Mouse (Mus musculus) 416B (cell line): Measurements from ENCODE around the gene Stoml3.

ENCODE experiments used
- DNase-seq: peaks from one replicate; pipeline ENCODE4 v3.0.0; 2011; ENCODE audit warnings: low read depth

The Stoml3 gene

DNA sequence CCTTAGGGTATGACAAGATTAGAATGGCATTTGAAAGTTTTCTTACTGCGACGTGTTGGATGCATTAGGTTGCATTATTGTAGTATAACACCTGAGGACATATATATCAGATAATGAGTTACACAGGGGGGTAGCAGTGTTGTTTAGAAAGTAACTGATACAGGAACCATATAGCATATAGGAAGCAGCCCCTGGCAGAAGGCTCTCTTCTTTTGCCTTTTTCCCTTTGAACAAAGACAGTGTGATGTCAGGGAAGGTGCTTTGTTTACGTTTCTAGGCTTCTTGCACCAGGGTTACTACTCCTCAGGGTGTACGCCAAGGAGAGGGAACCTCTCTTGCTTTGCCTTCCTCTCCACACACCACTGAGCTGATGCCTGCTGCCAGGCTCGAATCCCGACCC is at the start of gene Stoml3:
Gene Stoml3 (plus strand): TSS at position 301 of the 400 bp plus-strand sequence.
- DNase-seq: no peak

DNA sequence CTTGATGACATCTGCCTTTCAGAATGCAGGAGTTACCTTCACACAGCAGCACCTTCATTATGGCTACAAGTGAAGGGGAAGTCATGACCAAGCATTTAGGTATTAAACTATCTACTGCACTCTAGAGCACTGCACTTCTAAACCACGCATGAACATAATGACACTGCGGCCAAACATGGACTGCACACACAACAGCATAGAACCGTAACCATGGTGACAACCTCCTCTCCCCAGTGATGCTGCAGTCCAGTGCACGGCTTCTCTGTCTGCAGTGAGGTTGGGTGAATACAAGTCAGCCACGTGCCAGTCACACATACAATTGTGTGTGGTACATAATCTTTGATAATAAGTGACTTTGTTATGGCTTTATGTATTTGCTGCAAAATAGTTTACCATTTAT is 42.9 kb upstream of the Stoml3 start:
- no peak for DNase-seq

DNA sequence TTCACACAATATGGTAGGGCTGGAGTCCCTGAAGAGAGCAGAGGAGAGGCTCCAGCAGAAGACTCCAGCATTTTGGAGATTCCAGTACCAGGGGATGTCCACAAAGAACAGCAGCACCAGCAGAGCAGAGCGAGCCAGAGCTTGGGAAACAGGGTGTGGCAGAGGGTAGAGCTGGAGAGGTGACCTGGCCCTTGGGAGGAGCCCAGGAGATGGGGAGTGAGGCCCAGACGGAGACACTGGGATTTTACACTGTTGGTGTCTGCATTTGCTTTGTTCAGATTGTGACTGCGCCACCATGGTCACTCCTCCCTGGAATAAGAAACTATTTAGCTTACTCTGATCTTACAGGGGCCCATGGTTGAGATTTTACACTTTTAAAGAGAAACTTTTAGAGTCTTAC is 41.7 kb upstream of the Stoml3 start:
- DNase-seq: no peak

DNA sequence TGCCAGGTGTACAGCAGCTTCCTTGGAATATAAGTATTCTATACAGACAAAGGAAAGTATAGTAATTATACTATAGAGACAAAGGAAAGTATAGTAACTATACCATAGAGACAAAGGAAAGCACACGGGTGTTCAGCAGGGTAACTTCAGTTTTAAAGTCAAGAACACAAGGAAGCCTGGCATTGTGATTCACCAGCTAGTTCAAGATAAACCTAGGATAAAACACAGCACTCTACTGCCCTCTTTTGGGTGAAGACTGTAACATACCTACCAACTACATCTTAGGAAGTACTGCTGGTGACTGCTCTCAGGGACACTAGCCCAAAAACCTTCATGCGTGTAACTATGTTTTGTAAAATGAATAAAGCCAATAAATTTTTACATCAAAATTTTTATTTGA is 40.2 kb upstream of the Stoml3 start:
- peak; percentile 90 for DNase-seq

DNA sequence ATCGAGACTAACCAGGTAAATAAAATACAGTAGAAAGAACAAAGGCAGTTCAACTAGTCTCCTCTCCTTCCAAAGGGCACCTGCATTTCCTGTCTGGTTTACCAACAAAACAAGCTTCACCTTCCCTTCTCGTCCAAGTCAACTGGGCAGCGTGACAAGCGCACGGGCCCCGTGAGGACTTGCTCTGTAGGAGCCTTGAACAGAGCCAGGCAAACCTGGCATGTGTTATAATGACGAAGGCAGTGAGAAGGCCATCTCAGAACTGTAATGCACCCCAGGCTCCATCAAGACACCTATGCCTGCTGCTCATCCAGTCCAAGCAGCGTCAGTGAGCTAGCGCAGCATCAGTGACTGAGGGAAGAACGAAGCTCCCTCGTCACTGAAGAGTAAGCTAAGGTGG is 37.8 kb upstream of the Stoml3 start:
- DNase-seq: no peak

DNA sequence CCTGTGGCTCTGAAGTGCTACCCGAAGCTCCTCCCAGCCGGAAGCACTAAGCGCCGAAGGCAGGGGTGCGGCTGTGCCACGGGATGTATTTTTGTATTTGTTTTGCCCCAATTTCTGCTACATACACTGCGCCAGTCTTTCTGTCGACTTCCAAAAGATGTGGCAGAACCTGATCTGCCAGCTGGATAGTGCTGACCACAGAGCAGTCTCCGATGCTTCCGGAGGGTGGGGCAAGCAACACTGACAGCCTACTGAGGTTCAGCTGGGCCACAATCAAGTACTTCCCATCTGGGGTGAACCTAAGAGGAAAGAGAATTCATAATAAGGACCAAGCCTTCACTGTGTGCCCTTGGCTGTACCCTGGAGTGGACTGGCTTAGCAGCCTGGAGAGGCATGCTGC is 36.1 kb upstream of the Stoml3 start:
- DNase-seq: no peak

DNA sequence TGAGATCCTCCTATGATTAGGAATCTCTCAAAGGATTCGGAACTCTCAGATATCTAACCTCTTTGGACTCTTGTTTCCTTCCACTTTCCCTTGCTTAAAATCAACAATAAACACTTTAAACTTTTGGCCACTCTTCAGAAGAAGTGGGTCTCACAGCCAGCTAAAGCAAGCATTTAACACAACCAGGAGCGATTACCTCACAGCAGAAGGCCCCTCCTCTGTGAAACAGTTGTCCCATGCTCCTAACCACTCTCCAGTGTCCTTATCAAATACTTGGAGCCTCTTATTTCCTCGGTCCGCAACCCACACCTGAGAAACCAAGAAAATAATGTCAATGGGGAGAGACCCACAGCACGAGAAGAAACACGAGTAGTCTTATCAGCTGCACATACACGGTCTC is 35.1 kb upstream of the Stoml3 start:
- no peak for DNase-seq

DNA sequence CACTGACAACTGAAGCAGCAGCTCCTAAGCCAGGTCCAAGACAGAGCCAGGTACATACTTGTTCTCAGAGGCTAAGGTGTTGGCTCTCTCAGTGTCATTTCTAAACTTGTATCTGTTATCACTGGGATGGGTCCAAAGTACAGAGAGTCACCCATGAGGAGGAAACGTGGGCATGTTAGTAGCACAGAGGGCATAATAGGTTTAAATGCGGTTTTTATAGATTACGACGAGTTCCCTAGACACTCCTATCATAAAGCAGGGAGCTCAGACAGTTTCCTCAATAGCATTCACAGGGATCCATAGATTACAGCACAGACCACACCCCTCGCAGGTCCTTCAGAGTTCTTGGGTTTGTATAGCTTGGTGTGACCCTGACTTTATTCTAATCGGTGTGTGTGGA is 34.4 kb upstream of the Stoml3 start:
- no peak for DNase-seq

DNA sequence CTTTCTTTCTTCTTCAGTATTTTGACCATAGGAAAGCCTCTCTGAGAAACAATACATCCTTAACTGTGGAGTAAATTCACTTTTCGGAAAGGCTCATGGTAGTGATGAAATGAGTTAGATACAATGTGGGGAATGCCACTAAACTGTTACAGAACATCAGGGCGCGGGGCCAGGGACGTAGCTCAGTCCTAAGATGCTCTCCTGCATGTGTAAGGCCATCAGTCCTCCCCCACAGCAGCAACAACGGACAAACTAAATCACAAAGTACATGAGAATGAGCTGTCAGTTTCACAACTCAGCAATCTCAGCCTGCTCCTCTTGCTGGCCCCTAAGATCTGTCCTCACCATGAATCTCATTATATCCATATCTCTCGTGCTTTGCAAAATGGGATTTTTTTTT is 33.9 kb upstream of the Stoml3 start:
- DNase-seq: no peak

DNA sequence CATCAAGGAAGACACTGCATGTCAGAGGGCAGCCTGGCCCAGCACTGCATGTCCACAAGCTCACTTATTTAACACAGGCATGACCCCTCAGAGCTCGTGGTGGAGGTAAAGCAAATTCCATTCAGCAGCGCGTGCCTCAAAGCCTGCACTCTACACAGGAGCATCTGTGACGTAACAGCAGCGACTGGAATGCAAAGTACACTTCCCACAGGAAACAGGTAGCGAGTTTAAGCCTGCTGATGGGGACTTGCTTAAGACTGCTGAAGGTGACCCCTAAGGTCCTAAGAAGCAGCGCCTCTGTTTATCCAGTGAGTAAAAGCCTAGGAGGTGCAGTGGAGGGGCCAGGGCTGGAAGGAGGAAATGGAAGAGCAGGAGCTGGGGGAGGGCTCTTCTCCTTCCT is 33.5 kb upstream of the Stoml3 start:
- no peak for DNase-seq

DNA sequence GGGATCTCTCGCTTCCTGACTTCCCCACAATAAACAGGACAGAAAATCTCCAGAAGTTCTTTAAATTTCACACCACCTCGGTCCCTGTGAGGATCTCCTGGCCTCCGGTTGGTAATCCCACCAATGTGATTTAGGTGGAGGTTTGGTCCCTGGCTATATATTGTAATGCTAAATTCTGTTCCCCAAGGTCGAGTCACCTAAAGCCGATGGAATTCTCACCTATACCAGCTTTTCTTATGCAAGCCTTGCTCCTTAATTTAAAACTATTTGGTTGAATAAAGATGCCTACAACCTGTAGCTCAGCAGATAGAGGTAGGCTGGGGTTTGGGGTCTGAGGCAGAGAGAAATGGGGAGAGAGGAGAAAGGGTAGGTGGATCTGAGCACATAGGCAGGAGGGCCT is 30.7 kb upstream of the Stoml3 start:
- DNase-seq: no peak

DNA sequence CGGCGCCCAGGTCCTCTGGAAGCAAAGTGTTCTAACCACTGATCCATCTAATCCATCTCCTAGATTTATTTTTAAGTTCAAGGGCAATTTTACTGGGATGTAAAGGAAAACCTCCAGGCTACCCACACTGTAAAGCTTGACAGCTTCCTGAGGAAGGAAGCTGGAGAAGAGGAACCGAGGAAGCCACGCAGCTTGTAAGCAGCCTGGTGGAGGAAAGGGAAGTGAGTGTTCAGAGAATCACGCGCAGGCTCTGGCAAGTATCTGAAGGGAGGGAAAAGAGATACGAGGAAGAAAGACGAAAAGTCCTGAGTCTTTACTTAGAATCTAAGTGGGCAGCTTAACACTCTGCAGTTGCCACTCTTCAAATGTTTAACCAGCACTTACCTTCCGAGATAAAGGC is 28.3 kb upstream of the Stoml3 start:
- DNase-seq: no peak

DNA sequence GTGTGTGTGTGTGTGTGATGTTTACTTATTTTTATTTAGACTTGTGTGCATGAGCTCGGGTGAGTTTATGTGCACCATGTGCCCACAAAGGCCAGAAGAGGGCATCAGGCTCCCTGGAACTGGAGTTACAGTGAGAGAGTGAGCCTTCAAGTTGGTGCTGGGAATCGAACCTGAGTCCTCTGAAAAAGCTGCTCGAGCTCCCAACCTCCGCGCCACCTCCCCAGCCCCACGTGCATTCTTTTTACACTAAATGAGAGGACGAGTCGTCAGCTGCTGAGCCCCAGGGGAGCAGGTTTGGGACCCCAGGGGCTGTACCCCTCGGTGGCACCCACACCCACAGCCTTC is 25.8 kb upstream of the Stoml3 start:
- peak; percentile 67 for DNase-seq

DNA sequence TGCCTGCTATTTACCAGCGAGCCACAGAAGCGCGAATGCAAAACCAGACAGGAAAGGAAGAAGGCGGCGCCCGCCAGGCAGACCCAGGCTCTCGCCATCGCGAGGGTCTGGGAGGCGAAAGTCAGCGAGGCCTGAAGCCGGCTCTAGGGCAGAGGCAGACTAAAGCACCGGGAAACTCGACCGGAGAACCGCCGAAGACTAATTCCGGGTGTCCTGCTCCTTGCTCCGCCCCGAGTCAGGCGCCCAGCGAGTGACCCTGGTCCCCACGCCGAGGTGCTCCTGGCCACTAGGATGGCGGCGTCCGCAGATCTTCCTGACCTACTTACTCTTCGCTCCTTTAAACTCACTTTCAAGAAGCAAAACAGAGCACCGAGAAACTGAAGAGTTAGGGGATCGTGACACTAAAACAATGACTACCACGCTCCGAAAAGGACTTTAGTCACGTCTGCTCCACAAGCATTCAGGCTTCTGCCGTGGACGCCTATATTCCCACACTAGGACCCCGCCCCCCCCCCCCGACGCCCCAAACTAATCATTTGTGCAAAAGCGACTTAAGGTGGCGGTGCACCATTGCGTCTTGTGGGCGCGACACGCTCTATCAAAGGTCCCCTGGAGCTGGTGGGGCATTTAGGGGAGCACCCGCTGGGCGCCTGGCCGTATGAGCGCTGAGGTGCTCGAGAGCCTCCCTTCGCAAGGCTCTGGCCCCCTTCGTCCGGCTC is 25.2 kb upstream of the Stoml3 start, which contains the start of the genes Nhlrc3 and Proser1:
Gene Nhlrc3 (minus strand): TSS at position 287 of the 719 bp plus-strand sequence.
Gene Proser1 (plus strand): TSS at position 621 of the 719 bp plus-strand sequence.
- DNase-seq: peak; percentile 98

DNA sequence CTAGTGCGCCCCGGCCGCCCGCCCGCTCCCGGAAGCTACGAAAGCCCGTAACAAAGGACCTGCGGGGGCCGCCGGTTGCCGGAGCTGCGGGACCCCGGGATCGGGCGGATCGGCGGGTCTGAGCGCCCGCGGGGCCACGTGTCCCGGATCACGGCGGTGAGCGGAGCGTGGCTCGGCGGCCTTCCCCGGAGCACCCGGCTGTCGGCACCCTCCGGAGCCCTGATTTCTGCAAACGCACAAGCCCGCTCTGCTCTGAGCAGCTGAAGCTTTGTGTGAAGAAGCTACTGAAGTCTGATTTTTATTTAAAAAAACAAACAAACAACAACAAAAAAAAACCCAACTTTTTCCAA is 24.7 kb upstream of the Stoml3 start:
- no peak for DNase-seq

DNA sequence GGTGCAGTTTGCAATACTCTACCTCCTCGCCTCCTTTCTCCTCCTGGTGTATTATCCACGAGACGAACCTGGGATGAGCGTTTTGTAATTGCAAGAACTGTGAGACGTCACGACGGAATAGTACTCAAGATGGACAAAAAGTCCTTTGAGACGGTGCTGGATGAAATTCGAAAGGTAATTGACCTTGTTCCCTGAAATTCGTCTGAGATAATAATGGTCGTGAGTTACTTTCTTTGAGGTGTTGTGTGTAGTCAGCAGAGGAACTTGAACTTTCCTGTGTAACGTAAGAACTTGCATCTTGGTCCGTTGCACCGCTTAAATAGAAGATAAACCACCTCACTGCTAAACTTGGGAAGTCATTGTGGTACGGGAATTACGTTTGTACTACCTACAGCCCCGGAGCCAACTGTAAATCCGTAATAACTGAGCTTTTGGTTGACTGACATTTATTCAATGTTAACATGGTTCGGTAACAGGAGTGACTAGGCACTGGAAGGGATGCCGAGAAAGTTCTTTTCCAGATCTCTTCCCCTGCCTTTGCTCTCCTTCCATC is 24.2 kb upstream of the Stoml3 start:
- peak; percentile 50 for DNase-seq

DNA sequence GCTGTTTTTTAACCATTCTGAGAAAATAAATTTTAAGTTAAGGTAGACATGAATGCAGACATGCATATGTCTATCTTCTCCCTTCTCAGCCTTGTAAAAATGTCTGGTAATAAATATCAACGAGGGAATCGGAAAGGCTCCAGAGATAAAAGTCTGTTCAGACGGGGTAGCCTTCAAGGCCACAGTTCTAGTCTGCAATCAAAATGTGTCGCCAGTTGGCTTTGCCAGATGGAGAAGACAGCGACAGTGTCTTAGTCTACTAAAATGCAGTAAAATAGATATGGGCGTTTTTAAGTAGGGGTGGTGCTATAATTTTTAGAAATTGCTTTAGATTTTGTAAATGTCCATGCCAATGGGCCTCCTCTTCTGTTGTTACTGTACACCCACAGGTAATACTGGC is 23.1 kb upstream of the Stoml3 start:
- DNase-seq: no peak

DNA sequence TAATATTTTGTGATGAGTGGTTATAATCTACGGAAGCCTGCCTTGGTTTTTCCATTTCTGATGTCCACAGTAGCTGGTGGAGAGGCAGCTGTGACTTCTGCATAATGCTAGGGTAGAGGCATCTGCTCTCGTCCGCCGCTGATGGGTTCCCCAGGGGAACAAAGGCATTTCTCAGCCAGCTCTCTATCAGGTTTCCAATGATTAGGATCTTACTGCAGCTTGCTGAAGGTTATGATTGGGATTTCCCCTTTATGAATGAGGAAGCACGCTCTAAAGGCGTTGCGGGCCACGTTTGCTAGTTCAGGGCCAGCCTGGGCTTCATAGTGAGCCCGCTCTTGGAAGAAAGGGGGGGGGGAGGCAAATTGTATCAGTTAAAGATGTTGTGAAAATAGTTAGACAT is 22.0 kb upstream of the Stoml3 start:
- peak; percentile 20 for DNase-seq

DNA sequence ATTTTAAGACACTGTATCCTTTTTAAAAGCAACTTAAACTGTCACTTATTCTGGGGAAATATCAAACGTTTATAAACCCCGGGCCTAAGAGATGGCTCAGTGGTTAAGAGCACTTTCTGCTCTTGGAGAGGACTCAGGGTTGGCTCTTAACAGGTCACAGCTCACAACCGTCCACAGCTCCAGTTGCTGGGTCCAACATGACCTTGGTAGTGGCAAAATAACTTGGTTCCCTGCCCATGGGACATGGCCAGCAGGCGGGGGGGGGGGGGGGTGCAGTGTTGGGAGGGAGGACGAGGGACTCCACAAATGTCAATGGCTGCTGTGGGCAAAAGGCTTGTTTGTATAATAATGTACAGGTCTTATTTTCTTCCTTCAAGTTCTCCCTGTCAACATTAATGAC is 21.1 kb upstream of the Stoml3 start:
- DNase-seq: no peak

DNA sequence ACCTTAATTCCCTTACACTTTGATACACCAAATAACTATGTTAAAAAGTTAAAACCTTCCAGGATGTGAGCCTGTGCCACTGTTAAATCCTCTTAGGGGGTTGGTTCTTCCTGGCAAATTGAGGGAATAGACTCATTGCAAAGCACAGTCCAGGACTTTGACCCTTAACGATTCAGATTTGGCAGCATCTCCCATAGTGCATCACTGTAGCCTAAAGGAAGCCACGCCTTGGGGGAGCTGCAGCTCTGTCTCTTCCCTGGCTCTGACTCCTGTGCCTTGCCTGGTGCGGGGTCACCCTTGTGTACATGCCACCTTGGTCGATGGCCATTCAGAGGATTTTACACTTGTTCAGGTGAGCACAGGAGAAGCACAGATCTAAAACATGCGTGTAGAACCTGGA is 18.8 kb upstream of the Stoml3 start:
- no peak for DNase-seq

DNA sequence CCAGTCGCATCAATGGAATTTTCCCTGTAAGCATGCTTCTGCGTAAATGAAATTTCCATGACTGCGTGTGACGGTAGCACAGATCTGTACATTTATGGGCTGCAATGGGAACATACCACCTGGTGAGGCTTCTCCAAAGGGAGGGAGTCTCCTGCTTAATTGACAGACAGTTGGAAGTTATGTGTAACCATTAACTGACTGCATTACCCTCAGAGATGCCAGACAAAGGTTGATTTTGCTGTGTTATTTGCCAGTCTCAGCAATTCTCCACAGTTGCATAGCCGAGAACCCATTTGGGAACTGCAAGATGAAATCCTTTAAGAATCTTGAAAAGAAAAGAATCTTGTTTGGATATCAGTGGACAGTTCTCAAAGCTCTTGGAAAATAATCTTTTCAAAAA is 16.4 kb upstream of the Stoml3 start:
- DNase-seq: no peak

DNA sequence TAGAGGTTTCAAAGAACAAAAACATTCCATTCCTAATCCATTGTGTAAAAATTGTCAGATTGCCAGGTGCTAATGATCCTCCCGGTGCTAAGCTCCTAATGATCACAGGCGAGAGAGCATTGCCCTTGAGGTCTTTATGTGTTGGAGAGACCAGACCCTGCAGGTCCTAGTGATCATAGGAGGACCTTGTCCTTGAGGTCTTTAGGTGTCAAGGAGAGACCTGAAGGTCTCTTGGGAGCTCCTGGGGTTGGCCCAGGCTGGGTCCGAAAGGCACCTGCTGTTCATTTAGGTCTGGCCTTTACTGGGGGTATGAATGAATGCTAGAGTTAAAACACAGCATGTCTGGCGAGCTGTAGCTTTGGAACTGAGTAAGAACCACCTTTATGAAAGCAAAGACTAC is 14.3 kb upstream of the Stoml3 start:
- no peak for DNase-seq

DNA sequence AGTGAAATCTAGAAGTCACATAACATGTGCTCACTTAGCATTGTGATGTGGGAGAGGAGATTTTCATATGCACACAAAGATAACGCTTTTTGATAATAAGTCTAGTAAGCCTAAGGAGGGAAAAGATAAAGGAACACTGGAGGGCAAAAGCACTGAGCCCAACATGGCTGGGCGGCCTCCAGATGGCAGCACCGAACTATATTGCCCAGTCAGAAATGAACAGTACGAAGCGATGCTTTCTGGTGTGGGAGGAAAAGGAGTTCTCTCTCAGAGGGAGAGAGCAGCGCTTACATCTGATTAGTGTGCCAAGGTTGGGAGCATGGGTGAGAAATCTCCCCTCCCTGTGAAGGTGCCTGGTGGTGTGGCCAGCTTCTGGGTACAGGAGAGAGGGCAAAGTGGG is 12.6 kb upstream of the Stoml3 start:
- DNase-seq: peak; percentile 21

DNA sequence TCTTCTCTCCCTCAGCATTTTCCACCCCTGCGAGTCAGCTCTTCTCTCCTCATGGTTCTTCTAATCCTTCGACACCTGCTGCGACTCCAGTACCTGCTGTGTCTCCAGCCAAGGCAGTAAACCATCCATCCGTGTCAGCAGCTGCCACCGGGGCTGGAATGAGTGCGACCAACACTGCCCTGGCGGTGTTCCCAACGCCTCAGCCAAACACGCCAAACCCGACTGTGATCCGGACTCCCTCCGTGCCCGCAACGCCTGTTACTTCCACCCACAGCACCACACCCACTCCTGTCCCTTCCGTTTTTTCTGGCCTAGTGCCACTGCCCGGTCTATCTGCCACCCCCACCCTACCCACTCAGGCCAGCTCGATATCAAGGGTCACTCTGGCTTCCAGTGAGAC is 11.0 kb upstream of the Stoml3 start:
- DNase-seq: no peak
